Mouse (Mus musculus) hindbrain, embryonic 13.5 days (tissue): ENCODE results near the gene Tktl1. TPM values are rescaled to one million over a fixed set of nuclear protein-coding genes. Genes with fewer than 3 reads are reported as not detected.
A peak's percentile ranks its signal among the peaks of the same experiment; 100 is the strongest.
"Not testable (repeated sequence)": the region's sequence is repeated elsewhere in the genome, so short reads cannot be mapped to it uniquely, and the experiment has no call there.

Experiments used
- ATAC-seq: fragments of 200-750 bp; cut with Nextera tagmentation; 2 replicates; pipeline ENCODE4 v1.8.0; 2017; ENCODE audit warnings: moderate TSS enrichment; ENCODE audit not compliant: low FRiP score
- H3K27ac ChIP-seq: fragments of 300-500 bp; sonication (generic); 2 replicates; pipeline ENCODE4 v1.5.1; 2015; ENCODE audit warnings: inconsistent platforms, mild to moderate bottlenecking, moderate library complexity
- H3K27me3 ChIP-seq: fragments of 300-500 bp; sonication (generic); 2 replicates; pipeline ENCODE4 v1.6.1; 2015; ENCODE audit warnings: mild to moderate bottlenecking, inconsistent platforms
- H3K36me3 ChIP-seq: fragments of 300-500 bp; sonication (generic); 2 replicates; pipeline ENCODE4 v1.6.1; 2015; ENCODE audit warnings: mild to moderate bottlenecking, inconsistent platforms
- H3K4me1 ChIP-seq: fragments of 300-500 bp; sonication (generic); replicated peaks from 2 replicates; pipeline ENCODE4 v1.6.1; 2015; ENCODE audit warnings: inconsistent platforms
- H3K4me2 ChIP-seq: fragments of 300-500 bp; sonication (generic); 2 replicates; pipeline ENCODE4 v1.6.1; 2015; ENCODE audit warnings: inconsistent platforms, mild to moderate bottlenecking, moderate library complexity
- H3K4me3 ChIP-seq: fragments of 300-500 bp; sonication (generic); 2 replicates; pipeline ENCODE4 v1.5.1; 2015; ENCODE audit warnings: mild to moderate bottlenecking, inconsistent platforms
- H3K9ac ChIP-seq: fragments of 300-500 bp; sonication (generic); 2 replicates; pipeline ENCODE4 v1.6.1; 2015; ENCODE audit warnings: mild to moderate bottlenecking, inconsistent platforms
- H3K9me3 ChIP-seq: fragments of 300-500 bp; sonication (generic); 2 replicates; pipeline ENCODE4 v1.6.1; 2016; ENCODE audit warnings: inconsistent platforms
- WGBS: fragments of 180-500 bp; shearing (Covaris S2); methylation state at CpG from one replicate; pipeline ENCODE4 v1.1.7; 2015; 5-methylcytosine and 5-hydroxymethylcytosine counted together
- polyA plus RNA-seq: library from polyadenylated mRNA; unstranded; fragments of >200 nt; fragmentation: Nextera tagmentation; extraction: Ambion mirVana; gene quantifications from 2 replicates; pipeline ENCODE4 v1.2.1, GENCODE M21; 2015

Gene Tktl1
- polyA plus RNA-seq: 0.13 and 0.14 TPM in 2 replicates

GRCm38 (mm10) chrX:74176959-74177358 is at the start of gene Tktl1:
Tktl1 (plus strand) TSS chrX:74177259.
- Histone ChIP-seq H3K4me3 (no peak within 1 kb of the TSS), H3K9me3 (no peaks in the 10 kb centered on the region), H3K27me3 (no peaks in the 10 kb centered on the region), H3K27ac (no peak within 1 kb of the TSS), H3K36me3 (no peaks in the 10 kb centered on the region), H3K9ac (no peak within 1 kb of the TSS), H3K4me1 (no peaks in the 10 kb centered on the region), H3K4me2 (no peak within 1 kb of the TSS)
- WGBS: 91% methylated on average over 17 of the region's 17 CpGs
- no peak for ATAC-seq

DNA sequence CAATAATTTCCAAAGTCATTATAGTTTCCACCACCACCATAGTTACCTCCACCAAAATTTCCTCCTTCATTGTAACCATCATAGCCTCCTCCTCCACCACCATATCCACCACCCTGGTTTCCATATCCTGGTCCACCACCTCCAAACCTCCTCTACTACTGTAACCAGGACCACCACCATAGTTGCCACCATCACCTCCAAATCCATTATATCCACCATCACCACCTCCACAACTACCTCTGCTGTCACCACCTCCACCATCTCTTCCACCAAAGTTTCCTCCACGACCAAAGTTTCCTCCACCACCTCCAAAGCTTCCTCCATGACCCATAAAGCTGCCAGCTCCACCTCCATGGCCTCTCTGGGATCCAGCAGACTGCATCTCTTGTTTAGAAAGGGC is 41.8 kb upstream of the Tktl1 start, which contains the start of gene Mecp2:
Mecp2 (minus strand) TSS at position 101 of the 400 bp plus-strand sequence.
- not testable (repeated sequence) for ATAC-seq, H3K9me3 ChIP-seq, H3K27me3 ChIP-seq, H3K36me3 ChIP-seq, H3K9ac ChIP-seq, H3K4me1 ChIP-seq, H3K4me2 ChIP-seq, H3K27ac ChIP-seq, H3K4me3 ChIP-seq
- 26% methylated on average over 1 of the region's 1 CpGs for WGBS

- Histone ChIP-seq H3K4me1 (no peaks in the 10 kb centered on the region), H3K4me2 (no peak within 1 kb of the TSS), H3K9ac (no peak within 1 kb of the TSS), H3K27ac (no peak within 1 kb of the TSS), H3K9me3 (no peaks in the 10 kb centered on the region), H3K36me3 (no peaks in the 10 kb centered on the region), H3K4me3 (no peak within 1 kb of the TSS), H3K27me3 (no peaks in the 10 kb centered on the region)
- no peak for ATAC-seq
- 92% methylated on average over 1 of the region's 1 CpGs for WGBS
Measured at GRCm38 (mm10) chrX:74167738-74168137, 9.3 kb upstream of the Tktl1 start, which contains the start of gene Tex28. Tex28 (minus strand) TSS chrX:74167838.

DNA sequence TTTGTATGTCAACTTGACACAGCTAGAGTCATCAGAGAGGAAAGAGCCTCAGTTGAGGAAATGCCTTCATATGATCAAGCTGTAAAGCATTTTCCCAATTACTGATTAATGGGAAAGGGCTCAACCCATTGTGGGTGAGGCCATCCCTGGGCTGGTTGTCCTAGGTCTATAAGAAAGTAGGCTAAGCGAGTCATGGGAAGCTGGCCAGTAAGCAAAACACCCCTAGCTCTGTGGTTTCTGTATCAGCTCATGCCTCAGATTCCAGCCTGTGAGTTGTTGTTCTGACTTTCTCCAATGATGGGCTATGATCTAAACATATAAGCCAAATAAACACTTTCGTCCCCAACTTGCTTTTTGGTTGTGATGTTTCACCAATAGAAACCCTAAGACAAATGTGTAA is 26.5 kb downstream of the Tktl1 start:
- no peak overlapping the region for H3K4me3 ChIP-seq
- no peak overlapping the region for H3K9ac ChIP-seq
- H3K4me2 ChIP-seq: no peak overlapping the region
- H3K9me3 ChIP-seq: no peaks in the 10 kb centered on the region
- H3K36me3 ChIP-seq: no peaks in the 10 kb centered on the region
- WGBS: 89% methylated on average over 2 of the region's 2 CpGs
- no peaks in the 10 kb centered on the region for H3K27me3 ChIP-seq
- H3K4me1 ChIP-seq: no peaks in the 10 kb centered on the region
- ATAC-seq: no peak
- H3K27ac ChIP-seq: no peak overlapping the region

GRCm38 (mm10) chrX:74218496-74218895 is 41.4 kb downstream of the Tktl1 start:
- H3K9me3 ChIP-seq: no peaks in the 10 kb centered on the region
- H3K36me3 ChIP-seq: peaks cover 13% of the 10 kb centered on the region
- no peaks in the 10 kb centered on the region for H3K4me1 ChIP-seq
- 95% methylated on average over 4 of the region's 4 CpGs for WGBS
- no peak overlapping the region for H3K9ac ChIP-seq
- H3K27ac ChIP-seq: no peak overlapping the region
- H3K27me3 ChIP-seq: no peaks in the 10 kb centered on the region
- no peak overlapping the region for H3K4me3 ChIP-seq
- no peak overlapping the region for H3K4me2 ChIP-seq
- no peak for ATAC-seq

GRCm38 (mm10) chrX:74219449-74219848 is 42.4 kb downstream of the Tktl1 start:
- 71% methylated on average over 13 of the region's 13 CpGs for WGBS
- ATAC-seq: no peak

GRCm38 (mm10) chrX:74220099-74220498 is 43.0 kb downstream of the Tktl1 start:
- H3K27me3 ChIP-seq, ATAC-seq, H3K4me2 ChIP-seq, H3K4me3 ChIP-seq, H3K9me3 ChIP-seq, H3K27ac ChIP-seq, H3K9ac ChIP-seq, H3K4me1 ChIP-seq: not testable (repeated sequence)
- peaks cover 27% of the 10 kb centered on the region for H3K36me3 ChIP-seq
- 73% methylated on average over 1 of the region's 1 CpGs for WGBS

More at GRCm38 (mm10) chrX:74219449-74219848, 42.4 kb downstream of the Tktl1 start:
- no peak overlapping the region for H3K27ac ChIP-seq
- H3K9me3 ChIP-seq: no peaks in the 10 kb centered on the region
- H3K4me3 ChIP-seq: no peak overlapping the region
- peaks cover 20% of the 10 kb centered on the region for H3K36me3 ChIP-seq
- H3K4me1 ChIP-seq: no peaks in the 10 kb centered on the region
- H3K27me3 ChIP-seq: no peaks in the 10 kb centered on the region
- H3K9ac ChIP-seq: no peak overlapping the region
- no peak overlapping the region for H3K4me2 ChIP-seq

DNA sequence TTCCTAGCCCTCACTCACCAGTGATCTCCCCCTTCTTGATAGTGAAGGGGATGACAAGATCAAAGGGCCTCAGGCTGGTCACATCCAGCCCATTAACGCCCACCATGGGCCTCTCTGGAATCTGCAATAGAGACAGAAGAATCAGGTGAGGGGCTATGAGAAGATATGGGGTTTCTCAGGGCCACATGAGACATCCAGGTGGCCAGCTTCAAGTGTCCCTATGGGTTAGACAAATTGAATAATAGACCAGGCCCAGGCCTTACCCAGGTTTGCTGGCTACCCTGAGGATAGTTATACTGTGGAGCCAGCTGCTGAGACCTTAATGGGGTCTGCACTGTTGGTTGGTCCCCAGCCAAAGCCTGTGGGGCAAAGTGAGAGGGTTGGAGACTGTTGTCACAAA is 53.0 kb downstream of the Tktl1 start:
- no peaks in the 10 kb centered on the region for H3K9me3 ChIP-seq
- H3K9ac ChIP-seq: no peak overlapping the region
- ATAC-seq: no peak
- H3K27me3 ChIP-seq: no peaks in the 10 kb centered on the region
- H3K27ac ChIP-seq: no peak overlapping the region
- no peak overlapping the region for H3K4me2 ChIP-seq
- peaks cover 99% of the 10 kb centered on the region for H3K36me3 ChIP-seq
- 90% methylated on average over 1 of the region's 1 CpGs for WGBS
- no peak overlapping the region for H3K4me3 ChIP-seq
- H3K4me1 ChIP-seq: no peaks in the 10 kb centered on the region

DNA sequence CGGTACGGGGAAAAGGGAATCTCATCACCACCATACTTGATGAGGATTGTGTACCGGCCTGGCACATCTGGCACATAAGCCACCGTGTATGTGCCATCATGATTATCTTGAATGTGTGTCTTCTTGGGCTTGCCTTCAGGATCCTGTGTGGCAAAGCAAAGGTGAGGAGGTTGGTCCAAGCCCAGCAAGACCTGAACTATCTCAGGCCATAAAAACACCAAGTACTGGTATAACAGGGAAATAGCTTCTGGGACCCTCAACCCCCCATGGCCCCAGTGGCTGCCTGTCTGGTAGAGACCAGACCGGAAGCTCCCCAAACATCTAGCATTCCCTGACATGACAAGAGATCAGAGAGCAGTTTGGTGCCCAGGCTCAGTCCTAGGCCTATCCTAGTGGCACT is 56.1 kb downstream of the Tktl1 start:
- ATAC-seq: no peak
- Histone ChIP-seq H3K27ac (no peak overlapping the region), H3K4me2 (no peak overlapping the region), H3K27me3 (no peaks in the 10 kb centered on the region), H3K9ac (no peak overlapping the region), H3K4me3 (no peak overlapping the region), H3K36me3 (peaks cover 95% of the 10 kb centered on the region), H3K9me3 (no peaks in the 10 kb centered on the region), H3K4me1 (no peaks in the 10 kb centered on the region)
- WGBS: 95% methylated on average over 4 of the region's 5 CpGs

GRCm38 (mm10) chrX:74240332-74240731 is 63.3 kb downstream of the Tktl1 start:
- H3K36me3 ChIP-seq: peaks cover 73% of the 10 kb centered on the region
- no peaks in the 10 kb centered on the region for H3K27me3 ChIP-seq
- H3K27ac ChIP-seq: no peak overlapping the region
- H3K4me3 ChIP-seq: no peak overlapping the region
- H3K9ac ChIP-seq: no peak overlapping the region
- H3K9me3 ChIP-seq: no peaks in the 10 kb centered on the region
- WGBS: 89% methylated on average over 4 of the region's 4 CpGs
- peaks cover 19% of the 10 kb centered on the region for H3K4me1 ChIP-seq
- no peak overlapping the region for H3K4me2 ChIP-seq
- no peak for ATAC-seq

- peak overlapping the region; percentile 69 for H3K4me2 ChIP-seq
- no peaks in the 10 kb centered on the region for H3K27me3 ChIP-seq
- no peak overlapping the region for H3K27ac ChIP-seq
- H3K4me1 ChIP-seq: peaks cover 19% of the 10 kb centered on the region
- no peaks in the 10 kb centered on the region for H3K9me3 ChIP-seq
- WGBS: 93% methylated on average over 2 of the region's 2 CpGs
- ATAC-seq: no peak
- peak overlapping the region; percentile 57 for H3K4me3 ChIP-seq
- peaks cover 47% of the 10 kb centered on the region for H3K36me3 ChIP-seq
- H3K9ac ChIP-seq: peak overlapping the region; percentile 85
Measured at GRCm38 (mm10) chrX:74243396-74243795, 66.3 kb downstream of the Tktl1 start.

DNA sequence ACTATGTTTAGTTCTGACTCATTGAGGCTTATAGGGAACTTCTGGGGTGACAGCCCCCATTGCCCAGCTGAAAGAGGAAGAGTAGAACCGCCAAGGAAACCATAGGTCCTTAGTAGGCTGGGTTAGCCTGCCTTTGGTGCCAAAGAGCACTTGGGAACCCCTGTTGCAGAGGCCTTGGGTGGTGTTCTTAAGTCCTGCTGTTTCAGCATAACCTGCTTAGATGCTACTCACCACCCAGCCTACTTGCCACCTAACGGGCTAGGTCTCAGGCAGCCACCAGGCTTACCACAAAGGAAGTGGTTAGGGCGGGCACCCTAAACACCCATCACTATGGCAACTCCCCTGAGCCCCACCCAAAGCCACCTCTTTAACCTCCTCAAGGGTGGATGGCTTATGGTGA is 66.7 kb downstream of the Tktl1 start:
- Histone ChIP-seq H3K36me3 (peaks cover 43% of the 10 kb centered on the region), H3K4me3 (peak overlapping the region; percentile 57), H3K4me2 (peak overlapping the region; percentile 69), H3K27ac (peak overlapping the region; percentile 92; the same call in 1 of the 2 replicates), H3K9me3 (no peaks in the 10 kb centered on the region), H3K9ac (peak overlapping the region; percentile 85), H3K4me1 (peaks cover 19% of the 10 kb centered on the region), H3K27me3 (no peaks in the 10 kb centered on the region)
- ATAC-seq: no peak
- 60% methylated on average over 3 of the region's 3 CpGs for WGBS

- peak overlapping the region; percentile 57 for H3K4me3 ChIP-seq
- peak overlapping the region; percentile 85 for H3K9ac ChIP-seq
- no peaks in the 10 kb centered on the region for H3K27me3 ChIP-seq
- H3K36me3 ChIP-seq: peaks cover 35% of the 10 kb centered on the region
- peaks cover 26% of the 10 kb centered on the region for H3K4me1 ChIP-seq
- H3K9me3 ChIP-seq: no peaks in the 10 kb centered on the region
- ATAC-seq: peak; percentile 30
- H3K27ac ChIP-seq: peak overlapping the region; percentile 92
- 37% methylated on average over 3 of the region's 3 CpGs for WGBS
- peak overlapping the region; percentile 69 for H3K4me2 ChIP-seq
Measured at GRCm38 (mm10) chrX:74244614-74245083, 67.6 kb downstream of the Tktl1 start.
